Mouse (Mus musculus) stomach, postnatal 0 days (tissue): ENCODE results near the gene Kdelr1.

Experiments
- CTCF ChIP-seq: IDR thresholded peaks from 2 replicates; pipeline ENCODE4 v1.5.1; 2016; ENCODE audit warnings: antibody characterized with exemption, low read depth, mild to moderate bottlenecking, moderate library complexity
- EP300 ChIP-seq: optimal IDR thresholded peaks from 2 replicates; pipeline ENCODE3; 2016; ENCODE audit warnings: antibody characterized with exemption

GRCm38 (mm10) chr7:45862804-45863203 is 9.8 kb upstream of the Kdelr1 start:
- TF ChIP-seq CTCF (no peak), EP300 (no peak)
